Mouse (Mus musculus) heart, embryonic 11.5 days (tissue): ENCODE measurements around the gene Gca. TPM values are rescaled to one million over a fixed set of nuclear protein-coding genes. Genes with fewer than 3 reads are reported as not detected.
A peak's percentile ranks its signal among the peaks of the same experiment; 100 is the strongest.
"Not testable (repeated sequence)": the region's sequence is repeated elsewhere in the genome, so short reads cannot be mapped to it uniquely, and the experiment has no call there.

ENCODE experiments used
- ATAC-seq: fragments of 200-750 bp; cut with Nextera tagmentation; replicated peaks from 2 replicates; pipeline ENCODE4 v1.8.0; 2017; ENCODE audit warnings: moderate library complexity; ENCODE audit not compliant: insufficient number of reproducible peaks, low FRiP score, low TSS enrichment
- H3K27ac ChIP-seq: fragments of 300-500 bp; sonication (generic); 2 replicates; pipeline ENCODE4 v1.5.1; 2014; ENCODE audit warnings: mild to moderate bottlenecking, low read depth, low read length
- H3K27me3 ChIP-seq: fragments of 300-500 bp; sonication (generic); 2 replicates; pipeline ENCODE4 v1.6.1; 2014; ENCODE audit warnings: mild to moderate bottlenecking, low read length, mixed read lengths; ENCODE audit not compliant: control insufficient read depth, insufficient read depth
- H3K36me3 ChIP-seq: fragments of 300-500 bp; sonication (generic); 2 replicates; pipeline ENCODE4 v1.6.1; 2014; ENCODE audit warnings: mild to moderate bottlenecking, low read length, moderate library complexity, mixed read lengths; ENCODE audit not compliant: control insufficient read depth, insufficient read depth
- H3K4me1 ChIP-seq: fragments of 300-500 bp; sonication (generic); 2 replicates; pipeline ENCODE4 v1.6.1; 2014; ENCODE audit warnings: low read length; ENCODE audit not compliant: control insufficient read depth, insufficient read depth
- H3K4me2 ChIP-seq: fragments of 300-500 bp; sonication (generic); 2 replicates; pipeline ENCODE4 v1.6.1; 2014; ENCODE audit warnings: mild to moderate bottlenecking, moderate library complexity
- H3K4me3 ChIP-seq: fragments of 300-500 bp; sonication (generic); 2 replicates; pipeline ENCODE4 v1.5.1; 2014; ENCODE audit warnings: low read depth, low read length
- H3K9ac ChIP-seq: fragments of 300-500 bp; sonication (generic); 2 replicates; pipeline ENCODE4 v1.6.1; 2014; ENCODE audit warnings: mild to moderate bottlenecking, low read depth, low read length, moderate library complexity
- H3K9me3 ChIP-seq: fragments of 300-500 bp; sonication (generic); replicated peaks from 2 replicates; pipeline ENCODE4 v1.6.1; 2016; ENCODE audit warnings: low read length; ENCODE audit not compliant: control insufficient read depth
- WGBS: fragments of 180-500 bp; shearing (Covaris S2); extraction: QIAGEN DNeasy Blood & Tissue Kit; methylation state at CpG from one replicate; pipeline ENCODE4 v1.1.7; 2014; ENCODE audit not compliant: insufficient replicate concordance; 5-methylcytosine and 5-hydroxymethylcytosine counted together
- polyA plus RNA-seq: library from polyadenylated mRNA; unstranded; fragments of >200 nt; fragmentation: Nextera tagmentation; extraction: Ambion mirVana; gene quantifications from 2 replicates; pipeline ENCODE4 v1.2.1, GENCODE M21; 2014

Gene Gca
- polyA plus RNA-seq, 1 experiment from 2014 or later, result 13.5 TPM

DNA sequence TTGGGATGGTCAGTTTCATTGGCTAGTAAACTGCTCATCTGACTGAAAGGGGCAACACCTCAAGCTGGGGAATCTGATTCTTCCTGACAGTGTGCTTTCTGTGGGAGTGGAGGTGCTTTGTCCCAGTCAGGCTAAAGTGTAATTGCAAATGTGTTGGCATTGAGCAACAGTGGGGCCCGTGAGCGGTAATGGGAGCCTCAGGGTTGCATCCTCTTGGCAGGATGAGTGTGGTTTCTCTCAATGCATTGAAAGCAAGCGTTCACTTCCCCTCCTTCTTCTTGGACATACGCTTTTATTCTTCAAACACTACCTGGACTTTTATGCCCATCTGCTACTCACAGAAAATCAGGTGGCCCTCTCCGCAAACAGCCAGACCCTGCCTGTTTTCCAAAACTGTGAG is 8.7 kb downstream of the Gca start:
- 85% methylated on average over 5 of the region's 5 CpGs for WGBS
- H3K27ac ChIP-seq, result no peak overlapping the region
- no peak overlapping the region for H3K9ac ChIP-seq
- H3K27me3 ChIP-seq, result no peaks in the 10 kb centered on the region
- ATAC-seq, result no peak
- H3K36me3 ChIP-seq, result no peaks in the 10 kb centered on the region
- no peaks in the 10 kb centered on the region for H3K4me1 ChIP-seq
- no peaks in the 10 kb centered on the region for H3K9me3 ChIP-seq
- H3K4me3 ChIP-seq, result no peak overlapping the region
- no peak overlapping the region for H3K4me2 ChIP-seq

DNA sequence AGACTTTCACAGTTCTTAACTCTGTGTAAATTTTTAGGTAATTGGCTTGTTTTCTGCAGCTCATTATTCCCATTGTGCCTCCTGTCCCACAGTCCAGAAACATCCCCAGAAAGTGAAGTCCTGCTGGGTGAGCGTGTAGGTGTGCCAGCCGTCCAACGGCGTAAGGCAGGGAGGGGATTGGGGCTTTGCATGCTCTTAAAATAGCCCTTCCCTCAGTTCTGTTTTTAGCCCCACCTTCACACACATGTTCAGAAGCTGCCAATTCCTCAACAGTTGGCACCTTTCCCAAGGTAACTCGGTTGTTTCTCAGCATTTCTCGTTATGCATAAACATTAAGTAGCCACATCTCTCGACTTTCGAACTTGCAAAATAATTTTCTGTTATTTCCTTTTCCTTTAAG is 17.6 kb downstream of the Gca start:
- Histone ChIP-seq H3K4me1 (no peaks in the 10 kb centered on the region), H3K36me3 (no peaks in the 10 kb centered on the region), H3K9ac (no peak overlapping the region), H3K9me3 (no peaks in the 10 kb centered on the region), H3K4me3 (no peak overlapping the region), H3K27me3 (no peaks in the 10 kb centered on the region), H3K27ac (no peak overlapping the region), H3K4me2 (peak overlapping the region; percentile 31; the same call in 1 of the 2 replicates)
- ATAC-seq, result no peak
- WGBS, result 63% methylated on average over 8 of the region's 8 CpGs

DNA sequence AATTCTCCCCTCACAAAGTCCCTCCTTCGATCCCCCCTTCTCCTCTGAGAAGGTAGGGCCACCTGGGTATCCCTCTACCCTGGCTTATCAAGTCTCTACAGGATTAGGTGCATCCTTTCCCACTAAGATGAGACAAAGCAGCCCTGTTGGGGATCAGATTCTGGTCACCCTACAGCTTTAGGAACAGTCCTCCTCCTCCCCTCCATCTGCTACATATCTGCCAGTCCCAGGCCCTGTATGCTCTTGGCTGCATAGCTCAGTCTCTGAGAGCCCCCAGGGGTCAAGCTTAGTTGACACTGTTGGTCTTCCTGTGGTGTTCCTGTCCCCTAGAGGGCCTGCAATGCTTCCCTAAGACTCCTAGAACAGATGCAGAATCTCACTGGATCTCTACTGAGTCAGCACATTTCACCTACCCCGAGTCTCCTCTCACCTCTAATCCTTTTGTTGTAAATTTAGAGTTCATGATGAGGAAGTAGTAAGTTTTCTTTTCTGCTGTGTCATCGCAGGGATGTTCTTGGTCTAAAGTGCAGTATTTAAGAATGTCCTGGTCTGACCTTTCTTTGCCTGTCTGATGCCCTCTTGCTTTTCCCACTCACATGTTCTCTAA is 21.0 kb downstream of the Gca start:
- no peaks in the 10 kb centered on the region for H3K36me3 ChIP-seq

GRCm38 (mm10) chr2:62685934-62686333 is 21.8 kb downstream of the Gca start:
- Histone ChIP-seq H3K27me3 (no peaks in the 10 kb centered on the region), H3K4me2 (no peak overlapping the region), H3K9ac (no peak overlapping the region), H3K4me1 (no peaks in the 10 kb centered on the region), H3K36me3 (no peaks in the 10 kb centered on the region), H3K4me3 (no peak overlapping the region), H3K9me3 (no peaks in the 10 kb centered on the region), H3K27ac (no peak overlapping the region)
- 84% methylated on average over 6 of the region's 6 CpGs for WGBS
- no peak for ATAC-seq

More for the DNA sequence above, 21.0 kb downstream of the Gca start:
- no peak overlapping the region for H3K27ac ChIP-seq
- H3K4me3 ChIP-seq, result no peak overlapping the region
- ATAC-seq, result no peak
- H3K9me3 ChIP-seq, result no peaks in the 10 kb centered on the region
- no peak overlapping the region for H3K9ac ChIP-seq
- H3K4me2 ChIP-seq, result no peak overlapping the region
- H3K27me3 ChIP-seq, result no peaks in the 10 kb centered on the region
- 38% methylated on average over 3 of the region's 3 CpGs for WGBS
- H3K4me1 ChIP-seq, result no peaks in the 10 kb centered on the region

- Histone ChIP-seq H3K27me3 (no peaks in the 10 kb centered on the region), H3K4me1 (no peaks in the 10 kb centered on the region), H3K4me2 (no peak overlapping the region), H3K27ac (no peak overlapping the region), H3K4me3 (no peak overlapping the region), H3K36me3 (no peaks in the 10 kb centered on the region), H3K9me3 (no peaks in the 10 kb centered on the region), H3K9ac (no peak overlapping the region)
- ATAC-seq, result no peak
- 85% methylated on average over 3 of the region's 3 CpGs for WGBS
Measured at GRCm38 (mm10) chr2:62706313-62706712, 42.2 kb downstream of the Gca start.

DNA sequence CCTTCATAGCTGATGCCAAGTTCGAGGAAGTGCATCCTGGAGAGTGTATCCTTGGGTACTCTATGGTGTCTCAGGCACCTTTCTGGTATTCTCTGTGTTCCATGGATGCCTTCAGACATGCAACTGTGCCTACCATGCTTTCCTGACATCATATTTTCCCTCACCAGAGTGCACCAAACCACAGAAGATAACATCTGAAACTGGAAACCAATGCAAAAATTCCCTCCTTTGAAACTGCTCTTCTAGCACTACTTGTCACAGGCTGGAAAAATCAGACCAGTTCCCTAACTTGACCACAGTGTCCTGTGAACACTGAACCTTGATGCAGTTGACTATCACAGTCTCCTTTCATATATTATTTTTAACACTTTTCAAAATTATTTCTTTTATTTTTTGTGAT is 45.5 kb downstream of the Gca start:
- Histone ChIP-seq H3K27me3 (no peaks in the 10 kb centered on the region), H3K27ac (no peak overlapping the region), H3K9me3 (no peaks in the 10 kb centered on the region), H3K4me1 (no peaks in the 10 kb centered on the region), H3K36me3 (no peaks in the 10 kb centered on the region), H3K4me3 (no peak overlapping the region), H3K4me2 (no peak overlapping the region), H3K9ac (no peak overlapping the region)
- WGBS, result 82% methylated on average over 1 of the region's 1 CpGs
- no peak for ATAC-seq

- H3K4me1 ChIP-seq, ATAC-seq, H3K9me3 ChIP-seq, H3K9ac ChIP-seq, H3K4me2 ChIP-seq, H3K4me3 ChIP-seq, H3K36me3 ChIP-seq, H3K27ac ChIP-seq, H3K27me3 ChIP-seq: not testable (repeated sequence)
- WGBS, result 85% methylated on average over 4 of the region's 4 CpGs
Measured at GRCm38 (mm10) chr2:62714362-62714761, 50.3 kb downstream of the Gca start.

GRCm38 (mm10) chr2:62715260-62715659 is 51.2 kb downstream of the Gca start:
- H3K4me3 ChIP-seq, result no peak overlapping the region
- ATAC-seq, result no peak
- no peak overlapping the region for H3K9ac ChIP-seq
- WGBS, result 88% methylated on average over 4 of the region's 4 CpGs
- H3K4me2 ChIP-seq, result no peak overlapping the region
- no peaks in the 10 kb centered on the region for H3K27me3 ChIP-seq
- no peak overlapping the region for H3K27ac ChIP-seq
- no peaks in the 10 kb centered on the region for H3K4me1 ChIP-seq
- H3K9me3 ChIP-seq, result no peaks in the 10 kb centered on the region
- H3K36me3 ChIP-seq, result no peaks in the 10 kb centered on the region

DNA sequence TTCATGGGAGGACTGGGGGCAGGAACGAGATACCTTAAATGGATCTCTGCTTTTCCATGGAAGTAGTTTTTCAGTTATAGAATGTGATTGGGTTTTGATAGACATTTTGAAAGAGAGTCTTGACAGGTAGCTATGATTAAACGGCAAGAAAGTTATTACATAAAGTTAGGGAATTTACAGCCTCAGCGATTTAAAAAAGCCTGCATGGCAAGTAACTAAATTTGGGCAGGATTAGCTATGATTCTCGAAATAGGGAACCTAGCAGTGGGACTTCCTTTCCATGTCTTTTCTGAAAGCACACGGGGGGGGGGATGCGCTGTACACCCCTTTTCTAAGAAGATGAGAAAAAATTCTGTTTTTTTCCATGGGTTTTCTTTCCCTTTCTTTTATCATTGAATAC is 53.2 kb downstream of the Gca start:
- no peak for ATAC-seq
- no peaks in the 10 kb centered on the region for H3K27me3 ChIP-seq
- WGBS, result 79% methylated on average over 6 of the region's 6 CpGs

More for the DNA sequence above, 53.2 kb downstream of the Gca start:
- Histone ChIP-seq H3K4me3 (no peak overlapping the region), H3K9ac (no peak overlapping the region), H3K4me2 (no peak overlapping the region), H3K36me3 (no peaks in the 10 kb centered on the region), H3K9me3 (no peaks in the 10 kb centered on the region), H3K4me1 (no peaks in the 10 kb centered on the region), H3K27ac (no peak overlapping the region)
